Mouse (Mus musculus) cerebellum, postnatal 36 days (tissue): ENCODE results near the gene Gm9844.
"Not testable (repeated sequence)": the region's sequence is repeated elsewhere in the genome, so short reads cannot be mapped to it uniquely, and the experiment has no call there.

Experiments used
- DNase-seq, 2 experiments: peaks; one replicate each; pipeline ENCODE4 v3.0.0; 2021 to 2022; ENCODE audit warnings: mixed read lengths in 2 of 2

The Gm9844 gene

DNA sequence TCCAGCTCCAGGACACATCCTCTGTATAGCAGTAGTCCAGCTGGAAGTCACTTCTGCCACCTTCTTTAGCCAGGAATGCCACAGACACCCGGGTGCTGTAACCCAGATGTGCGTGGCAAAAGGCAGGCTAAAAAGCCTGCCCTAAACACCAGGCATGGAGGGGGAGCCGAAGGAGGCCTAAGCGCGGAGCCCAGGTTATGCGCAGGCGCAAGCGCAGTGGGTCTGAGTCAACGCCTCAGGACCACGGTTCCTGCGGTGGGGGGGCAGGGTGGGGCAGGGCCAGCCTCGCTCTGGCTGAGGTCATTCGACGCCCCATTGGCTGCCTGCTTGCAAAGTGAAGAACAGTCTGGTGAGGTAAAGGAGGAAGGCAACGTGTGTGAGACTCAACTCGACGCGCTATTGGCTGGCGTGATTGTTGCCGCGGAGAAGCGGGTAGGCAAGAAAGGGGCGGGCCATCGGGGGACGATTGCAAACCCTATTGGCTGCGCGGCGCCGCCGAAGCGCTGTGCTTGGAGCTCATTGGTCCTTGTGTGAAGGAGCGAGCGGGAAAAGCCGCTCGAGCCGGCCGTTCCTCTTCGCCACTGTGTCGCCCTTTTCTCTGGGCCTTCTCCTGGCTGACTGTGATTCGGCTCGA, 7.6 kb downstream of the Gm9844 start, which contains the start of the genes Lypd4 and Dmrtc2:
Gene Lypd4, minus strand, starts transcription at position 410 of the 634 bp plus-strand sequence.
Gene Dmrtc2, plus strand, starts transcription at position 526 of the 634 bp plus-strand sequence.
- no peak for DNase-seq

DNA sequence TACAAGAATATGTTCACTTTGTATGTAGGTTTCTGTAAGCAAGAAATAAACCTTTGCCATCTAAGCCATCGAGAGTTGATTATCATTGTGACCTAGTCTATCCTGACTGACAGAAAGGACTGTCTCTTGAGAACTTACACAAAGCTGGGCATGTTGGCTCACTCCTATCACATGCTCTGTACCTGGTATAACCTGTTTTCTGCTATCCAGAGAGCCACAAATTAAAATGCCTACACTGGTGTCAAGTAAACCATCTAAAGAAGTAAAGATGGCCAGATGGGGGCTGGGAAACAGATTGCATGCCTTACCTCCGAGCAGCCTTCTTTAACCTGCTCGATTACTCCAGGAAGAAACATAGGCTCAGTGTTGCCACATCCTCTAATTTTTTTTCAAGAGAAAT, 15.6 kb downstream of the Gm9844 start:
- DNase-seq, result no peak

DNA sequence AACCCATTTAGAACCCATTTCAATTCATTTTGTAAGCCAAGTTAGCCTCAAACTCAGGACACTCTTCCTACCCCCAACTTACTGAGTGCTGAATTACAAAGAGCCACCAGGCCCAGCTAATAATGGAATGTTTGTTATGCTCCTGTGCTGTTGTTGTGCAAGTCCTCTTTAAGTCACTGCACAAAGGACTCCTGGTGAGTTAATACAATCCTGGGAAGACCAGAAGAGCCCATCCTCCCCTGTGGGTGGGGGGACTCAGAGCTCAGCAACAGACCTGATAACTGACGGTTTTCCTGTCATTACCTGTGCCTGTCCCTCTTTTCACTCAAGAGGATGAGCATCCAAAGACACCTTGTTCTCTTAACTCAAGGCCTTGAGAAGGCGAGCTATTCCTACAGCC, 17.6 kb downstream of the Gm9844 start:
- no peak for DNase-seq

DNA sequence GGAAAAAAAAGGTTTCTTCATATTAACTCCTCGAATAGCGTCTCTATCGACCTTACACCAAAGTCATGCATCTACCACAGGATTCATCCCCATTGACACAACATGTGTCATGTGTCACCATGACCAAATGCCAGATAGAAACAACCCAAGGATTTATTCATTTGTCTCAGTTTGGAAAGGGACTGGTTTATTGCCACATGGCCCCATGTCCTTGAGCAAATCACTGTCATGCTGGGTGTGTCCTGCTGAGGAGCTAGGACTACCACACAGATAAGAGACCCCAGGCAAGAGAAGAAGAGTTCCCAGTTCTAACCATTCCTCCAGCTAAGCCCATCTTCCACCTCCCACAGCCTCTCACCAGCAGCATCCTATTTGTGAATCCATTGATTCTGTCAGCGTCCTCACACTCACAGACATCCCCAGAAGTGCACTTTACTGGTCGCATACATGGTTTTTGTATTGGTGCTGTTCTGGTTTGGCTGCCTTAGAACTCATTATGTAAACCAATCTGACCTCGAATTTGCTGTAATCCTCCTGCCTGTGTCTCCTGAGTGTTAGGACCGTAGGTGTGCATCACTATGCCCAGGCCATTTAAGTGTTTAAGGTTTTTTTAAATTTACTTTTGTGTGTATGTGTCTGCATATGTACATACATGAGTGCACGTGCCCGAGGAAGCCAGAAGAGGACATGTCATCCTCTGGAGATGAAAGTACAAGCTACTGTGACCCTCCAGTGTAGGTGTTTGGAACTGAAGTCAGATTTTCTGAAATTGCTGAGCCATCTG, 20.6 kb downstream of the Gm9844 start:
- DNase-seq, result no peak

DNA sequence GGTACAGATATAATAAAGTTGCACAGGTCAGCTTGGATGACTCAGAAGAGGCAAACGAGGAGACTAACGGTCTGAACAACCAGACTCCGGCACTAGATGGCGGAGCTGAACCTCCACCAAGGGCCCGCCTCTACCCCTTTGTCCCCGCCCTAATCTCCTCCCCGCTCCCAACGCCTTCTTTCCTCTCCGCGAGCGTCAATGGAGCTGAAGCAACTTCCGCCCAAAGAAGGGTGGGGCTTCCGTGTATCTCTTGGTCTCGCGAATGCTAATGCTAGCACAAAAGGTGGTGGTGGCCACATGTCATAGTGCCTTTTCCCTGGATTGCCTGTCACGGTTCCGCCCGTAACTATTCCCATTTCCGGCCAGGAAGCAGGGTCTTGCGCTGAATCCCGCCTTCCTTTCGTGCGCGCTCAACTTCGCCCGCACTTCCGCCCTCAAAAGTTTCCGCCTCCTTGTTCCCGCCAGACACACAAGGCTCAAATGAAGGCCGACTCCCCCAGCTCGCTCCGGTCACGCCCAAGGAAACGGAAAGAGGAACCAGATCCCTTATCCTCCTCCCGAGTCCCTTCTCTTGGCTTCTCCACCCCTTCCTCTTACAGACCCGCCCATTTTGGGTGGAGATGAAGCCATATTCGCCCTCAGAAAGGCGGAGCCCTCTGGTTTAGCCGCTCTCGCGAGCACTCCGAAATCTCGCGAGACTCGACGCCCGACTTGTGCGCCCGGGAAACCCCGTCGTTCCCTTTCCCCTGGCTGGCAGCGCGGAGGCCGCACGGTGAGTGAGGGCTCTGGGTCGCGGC, 22.1 kb downstream of the Gm9844 start, which contains the start of gene Rps19:
Gene Rps19, plus strand, starts transcription at position 476 of the 797 bp plus-strand sequence.
- DNase-seq, result peak; percentile 97

DNA sequence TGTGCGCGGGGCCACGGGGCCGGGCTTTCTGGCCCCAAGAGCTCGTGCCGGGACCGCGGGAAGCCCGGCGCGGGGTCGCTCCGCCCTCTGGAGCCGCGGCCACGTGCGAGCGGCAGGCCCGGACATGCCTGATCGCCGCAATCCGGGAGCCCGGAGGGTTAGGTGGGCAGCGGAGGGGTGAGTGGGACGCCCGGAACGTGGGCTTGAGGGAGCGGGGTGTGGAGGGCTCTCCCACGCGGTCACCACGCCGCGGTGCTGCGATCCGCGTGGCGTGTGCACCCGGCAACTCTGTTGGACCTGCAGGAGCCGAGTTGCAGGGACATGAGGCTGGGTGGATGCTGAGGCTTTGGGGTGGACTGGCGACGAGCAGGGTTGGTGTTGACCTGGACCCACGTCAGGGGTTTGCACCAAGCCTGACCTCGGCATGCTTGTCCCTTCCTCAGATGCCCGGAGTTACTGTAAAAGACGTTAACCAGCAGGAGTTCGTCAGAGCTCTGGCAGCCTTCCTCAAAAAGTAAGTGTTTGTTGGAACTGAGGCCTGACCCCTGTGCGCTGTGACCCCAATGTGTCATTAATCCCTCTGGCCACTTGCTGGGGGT, 22.8 kb downstream of the Gm9844 start:
- DNase-seq, result no peak

DNA sequence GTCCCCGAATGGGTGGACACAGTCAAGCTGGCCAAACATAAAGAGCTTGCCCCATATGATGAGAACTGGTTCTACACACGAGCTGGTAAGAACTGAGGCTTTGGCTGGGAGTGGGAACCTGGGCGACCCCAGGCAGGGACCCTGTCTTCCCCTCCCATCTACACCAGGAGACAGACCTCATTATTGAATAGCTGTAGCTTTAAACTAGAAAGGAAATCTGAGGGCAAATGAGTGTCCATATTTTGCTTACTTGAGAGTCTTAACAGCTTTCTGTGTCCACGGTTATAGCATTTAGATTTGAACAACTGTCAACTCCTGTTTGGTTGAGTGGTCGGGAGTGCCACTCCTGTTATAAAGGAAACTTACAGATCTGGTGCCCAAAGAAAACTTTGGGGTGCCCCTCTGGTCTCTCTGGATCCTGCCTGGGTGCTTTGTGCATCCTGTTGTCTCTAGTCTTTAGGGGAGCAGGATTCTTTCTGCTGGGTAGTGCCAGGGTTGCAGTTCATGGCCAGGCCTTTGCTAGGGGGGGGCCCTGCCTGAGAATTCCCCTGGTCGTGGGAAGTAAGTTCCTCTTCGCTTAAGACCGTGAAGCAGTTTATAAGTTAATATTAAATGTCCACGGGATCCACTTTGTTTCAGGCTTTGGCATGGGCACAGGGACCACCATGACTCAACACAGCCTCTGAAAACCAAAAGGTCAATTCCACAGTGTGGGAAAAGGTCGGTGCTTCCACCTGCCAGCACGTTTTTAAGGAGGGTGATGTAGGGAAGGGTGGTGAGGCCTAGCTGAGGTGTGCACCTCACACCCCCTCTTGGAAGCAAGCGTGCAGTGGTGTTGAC, 23.7 kb downstream of the Gm9844 start:
- DNase-seq, result no peak

DNA sequence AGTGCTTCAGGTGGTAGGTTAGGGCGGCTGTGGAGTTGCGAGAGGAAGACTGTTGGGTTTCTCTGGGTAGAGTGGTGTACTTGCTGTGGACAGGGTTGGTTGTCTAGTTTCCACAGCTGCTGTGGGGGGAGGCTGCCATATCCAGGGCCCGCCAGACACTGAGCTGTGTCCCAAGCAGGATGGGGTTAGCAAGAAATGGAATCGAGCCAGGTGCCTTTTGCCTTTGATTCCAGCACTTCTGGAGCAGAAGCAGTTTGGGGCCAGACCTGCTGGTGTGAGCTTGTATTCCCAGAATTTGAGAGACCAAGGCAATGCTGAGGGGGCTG, 24.3 kb downstream of the Gm9844 start:
- no peak for DNase-seq

DNA sequence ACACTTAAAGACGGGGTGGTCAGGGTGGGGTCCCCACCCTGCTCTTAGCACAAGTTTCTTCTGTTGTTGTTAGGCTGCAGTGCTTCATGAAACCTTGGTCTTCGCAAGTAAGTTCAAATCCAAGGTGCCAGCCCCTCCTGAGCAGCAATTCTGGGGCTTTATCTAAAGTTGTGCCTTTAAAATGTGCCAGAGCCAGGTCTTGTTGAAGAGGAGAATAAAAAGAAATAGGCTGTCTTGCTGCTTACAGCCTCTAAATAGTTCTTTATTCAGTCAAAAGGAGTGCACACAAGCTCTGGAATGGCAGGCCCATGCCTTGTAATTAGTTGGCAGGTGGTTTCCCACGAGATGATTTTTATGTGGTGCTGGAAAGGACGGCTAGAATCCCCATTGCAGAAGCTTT, 25.1 kb downstream of the Gm9844 start:
- DNase-seq, result no peak

DNA sequence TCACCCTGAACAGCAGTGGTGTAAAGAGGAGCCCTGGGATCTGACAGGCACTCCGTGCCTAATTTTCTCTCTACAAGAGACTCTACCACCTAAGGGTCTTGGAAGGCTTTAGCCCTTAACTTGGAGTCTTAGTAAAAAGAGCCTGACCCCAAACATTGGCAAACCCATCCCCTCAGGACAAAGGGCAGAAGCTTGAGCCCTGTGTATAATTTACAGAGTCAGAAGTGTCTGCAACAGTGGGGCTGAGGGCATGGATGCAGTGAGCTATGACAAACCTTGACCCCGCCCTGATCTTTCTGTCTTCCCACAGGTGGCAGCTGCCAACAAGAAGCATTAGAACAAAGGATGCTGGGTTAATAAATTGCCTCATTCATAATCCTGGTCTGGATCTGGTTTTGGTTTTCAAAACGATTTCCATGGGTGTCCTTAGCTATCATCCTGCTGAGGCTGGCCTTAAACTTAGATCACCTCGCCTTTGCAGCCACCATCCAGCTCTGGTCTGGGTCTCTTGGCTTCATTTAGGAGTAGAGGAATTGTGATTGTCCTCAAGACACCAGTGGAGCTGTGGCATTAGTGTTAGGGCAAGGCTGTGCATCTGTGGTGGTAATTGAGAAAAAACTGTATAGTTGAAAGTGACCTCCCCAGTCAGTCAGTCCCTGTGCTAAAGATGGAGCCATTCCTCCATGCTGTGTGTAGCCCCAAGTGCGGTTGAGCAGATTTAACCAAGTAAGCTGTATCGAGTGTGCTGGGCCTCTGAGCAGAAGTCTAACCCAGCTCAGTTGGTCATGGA, 27.6 kb downstream of the Gm9844 start:
- DNase-seq, result no peak

DNA sequence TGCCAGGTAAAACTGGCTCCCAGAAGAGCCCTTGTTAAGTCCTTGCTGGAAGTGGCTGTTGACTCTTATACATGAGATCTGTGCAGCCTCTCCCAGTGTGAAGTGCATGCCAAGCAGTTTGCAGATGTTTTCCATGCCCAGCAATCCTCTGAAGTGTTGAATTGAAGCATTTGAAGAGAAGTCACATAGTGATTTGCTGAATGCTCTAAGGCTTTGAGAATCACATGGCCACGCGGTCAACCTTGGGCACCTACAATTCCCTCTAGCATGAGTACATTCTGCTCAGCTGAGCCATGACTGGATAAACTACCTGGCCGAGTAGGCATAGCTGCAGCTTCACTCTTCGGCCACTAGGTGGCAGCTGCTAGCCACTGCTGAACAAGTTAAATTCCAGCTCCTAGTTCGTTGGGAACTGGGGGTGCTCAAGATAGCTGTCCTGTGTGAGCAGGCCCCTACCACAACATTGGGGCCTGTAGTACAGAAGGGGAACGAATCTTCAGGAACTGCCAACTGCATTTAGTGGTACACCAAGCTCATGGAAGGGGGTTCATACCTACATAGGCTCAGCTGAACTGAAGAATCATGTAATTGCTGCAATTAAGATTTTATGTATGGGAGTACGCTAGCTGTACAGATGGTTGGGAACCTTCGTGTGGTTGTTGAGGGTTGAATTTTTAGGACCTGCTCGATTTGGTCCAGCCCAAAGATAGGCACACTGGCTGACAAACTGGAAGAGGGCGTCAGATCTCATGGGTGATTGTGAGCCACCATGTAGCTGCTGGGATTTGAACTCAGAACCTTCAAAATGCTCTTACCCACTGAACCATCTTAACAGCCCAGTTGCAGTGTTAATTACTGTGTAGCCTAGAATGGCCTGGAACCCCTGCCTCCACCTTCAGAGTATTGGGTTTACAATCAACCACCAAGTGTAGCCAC, 28.5 kb downstream of the Gm9844 start:
- DNase-seq, result peak; percentile 69 to 76

DNA sequence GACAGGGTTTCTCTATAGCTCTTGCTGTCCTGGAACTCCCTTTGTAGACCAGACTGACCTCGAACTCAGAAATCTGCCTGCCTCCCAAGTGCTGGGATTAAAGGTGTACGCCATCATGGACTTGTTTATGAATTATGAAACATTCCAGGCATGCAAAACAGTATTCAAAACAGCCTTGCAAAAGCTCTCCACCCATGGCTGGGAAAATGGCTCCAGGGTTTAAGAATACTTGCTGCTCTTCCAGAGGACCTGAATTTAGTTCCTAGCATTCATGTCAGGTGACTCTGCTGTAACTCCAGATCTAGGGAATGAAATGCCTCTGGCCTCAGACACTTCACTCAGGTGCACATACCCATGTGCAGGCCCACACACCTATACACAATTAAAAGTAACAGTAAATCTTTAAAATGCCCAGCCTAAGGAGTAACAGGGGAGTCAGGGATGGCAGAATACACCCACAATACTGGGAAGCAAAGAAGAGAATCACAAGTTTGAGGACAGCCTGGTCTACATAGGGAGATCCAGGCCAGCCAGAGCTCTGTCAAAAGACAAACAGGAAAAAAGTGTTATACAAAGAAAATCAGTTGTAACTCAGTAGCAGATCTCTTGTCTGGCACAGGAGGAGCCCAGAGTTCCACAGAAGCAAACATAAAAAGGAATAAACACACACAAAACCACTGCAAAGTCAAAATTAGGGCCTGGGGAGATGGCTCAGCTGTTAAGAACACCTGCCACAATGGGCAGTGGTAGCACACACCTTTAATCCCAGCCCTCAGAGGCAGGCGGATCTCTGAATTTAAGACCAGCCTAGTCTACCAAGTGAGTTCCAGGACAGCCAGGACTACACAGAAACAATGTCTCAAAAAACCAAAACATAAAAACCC, 29.5 kb downstream of the Gm9844 start:
- DNase-seq, result no peak

DNA sequence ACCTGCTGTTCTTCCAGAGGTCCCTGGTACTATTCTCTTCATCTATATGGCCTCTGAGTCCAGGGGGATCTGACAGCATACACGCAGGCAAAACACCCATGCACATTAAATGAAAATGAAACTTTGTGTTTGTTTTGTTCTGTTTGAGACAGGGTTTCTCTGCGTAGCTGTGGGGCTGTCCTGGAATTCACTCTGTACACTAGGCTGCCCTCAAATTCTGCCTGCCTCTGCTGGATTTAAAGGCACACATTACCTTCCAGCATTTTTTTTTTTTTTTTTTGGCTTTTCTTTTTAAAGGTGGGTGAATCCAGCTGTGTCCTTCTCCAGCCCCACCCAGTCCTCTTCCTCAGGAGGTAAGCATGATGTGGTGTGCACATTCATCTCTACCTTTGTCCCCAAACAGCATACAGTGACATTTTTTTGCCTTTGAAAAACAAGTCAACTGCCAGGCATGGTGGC, 30.1 kb downstream of the Gm9844 start:
- DNase-seq, result no peak

DNA sequence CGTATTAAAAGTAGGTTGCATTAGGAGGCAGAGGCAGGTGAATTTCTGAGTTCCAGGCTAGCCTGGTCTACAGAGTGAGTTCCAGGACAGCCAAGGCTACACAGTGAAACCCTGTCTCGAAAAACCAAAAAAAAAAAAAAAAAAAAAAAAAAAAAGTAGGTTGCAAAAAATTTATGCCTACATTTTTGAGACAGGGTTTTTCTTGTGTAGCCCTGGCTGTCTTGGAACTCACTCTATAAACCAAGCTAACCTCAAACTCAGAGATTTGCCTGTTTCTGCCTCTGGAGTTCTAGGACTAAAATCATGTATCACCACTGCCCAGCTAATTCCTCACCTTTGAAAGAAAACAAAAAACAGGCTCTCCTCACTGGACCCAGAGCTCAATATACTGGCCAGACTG, 33.7 kb downstream of the Gm9844 start:
- DNase-seq, result not testable (repeated sequence)

DNA sequence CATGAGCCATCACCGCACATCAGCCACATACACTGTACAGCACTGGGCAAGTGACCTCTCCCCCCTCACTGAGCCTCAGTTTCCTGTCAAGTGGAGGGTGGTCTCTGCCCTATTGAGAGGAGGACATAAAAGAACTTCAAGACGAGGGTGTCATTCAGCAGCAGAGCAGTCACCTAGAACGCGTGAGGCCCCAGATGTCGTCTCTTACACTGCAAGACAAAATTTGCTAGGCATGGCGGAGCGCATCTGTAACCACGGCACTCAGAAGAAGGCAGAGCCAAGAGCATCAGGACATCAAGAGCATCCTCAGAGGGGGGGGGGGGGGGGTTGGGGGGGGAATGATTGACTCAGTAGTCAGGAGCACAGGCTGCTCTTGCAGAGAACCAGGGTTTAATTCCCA, 34.3 kb downstream of the Gm9844 start:
- no peak for DNase-seq

DNA sequence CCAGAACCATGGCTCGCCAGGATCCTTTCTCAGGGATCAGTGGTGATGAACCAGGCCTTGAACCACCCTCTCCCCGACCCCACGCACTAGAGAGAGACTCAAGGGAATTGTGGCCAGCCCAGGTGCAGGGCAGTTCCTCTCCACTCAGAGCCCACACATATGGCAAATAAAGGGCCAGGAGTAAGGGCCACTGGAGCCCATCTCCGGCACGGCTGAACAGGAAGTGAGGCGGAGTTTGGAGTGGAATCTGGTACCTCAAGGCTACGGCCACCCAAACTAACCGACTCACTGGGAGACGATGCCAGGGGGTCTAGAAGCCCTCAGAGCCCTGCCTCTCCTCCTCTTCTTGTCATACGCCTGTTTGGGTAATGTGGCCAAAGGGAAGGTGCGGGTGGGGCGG, 35.2 kb downstream of the Gm9844 start, which contains the start of gene Cd79a:
Gene Cd79a, plus strand, starts transcription at position 158 of the 400 bp plus-strand sequence.
- no peak for DNase-seq

DNA sequence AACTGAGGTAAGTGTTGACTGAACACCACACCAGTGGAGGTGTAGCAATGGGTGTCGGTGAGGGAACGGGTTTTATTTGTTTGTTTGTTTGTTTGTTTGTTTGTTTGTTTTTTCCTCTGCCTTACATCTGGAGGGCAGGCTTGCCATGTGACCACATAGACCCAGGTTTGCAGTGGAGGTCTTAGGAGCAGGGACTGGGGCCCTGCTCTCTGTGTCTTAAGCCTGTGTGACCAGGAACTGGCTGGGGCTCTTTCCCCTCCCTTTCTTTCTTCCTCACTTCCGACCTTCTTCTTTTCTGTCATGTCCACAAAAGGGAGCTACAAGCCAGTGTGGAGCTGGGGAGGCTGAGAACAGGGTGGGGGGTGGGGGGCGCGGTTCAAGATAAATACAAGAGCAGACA, 35.9 kb downstream of the Gm9844 start:
- DNase-seq, result no peak

DNA sequence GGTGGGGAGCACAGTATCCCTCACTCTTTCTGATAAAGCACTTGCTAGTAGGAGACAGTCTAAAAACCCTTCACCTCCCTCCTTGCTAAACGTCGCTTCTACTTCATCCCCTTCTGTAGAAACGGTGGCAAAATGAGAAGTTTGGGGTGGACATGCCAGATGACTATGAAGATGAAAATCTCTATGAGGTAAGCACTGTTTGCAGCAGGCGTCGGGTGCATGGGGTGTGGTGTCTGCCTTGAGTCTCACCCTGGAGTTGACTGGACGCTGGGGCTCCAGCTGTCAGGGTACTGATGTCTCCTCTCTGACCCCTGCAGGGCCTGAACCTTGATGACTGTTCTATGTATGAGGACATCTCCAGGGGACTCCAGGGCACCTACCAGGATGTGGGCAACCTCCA, 39.1 kb downstream of the Gm9844 start:
- DNase-seq, result no peak

DNA sequence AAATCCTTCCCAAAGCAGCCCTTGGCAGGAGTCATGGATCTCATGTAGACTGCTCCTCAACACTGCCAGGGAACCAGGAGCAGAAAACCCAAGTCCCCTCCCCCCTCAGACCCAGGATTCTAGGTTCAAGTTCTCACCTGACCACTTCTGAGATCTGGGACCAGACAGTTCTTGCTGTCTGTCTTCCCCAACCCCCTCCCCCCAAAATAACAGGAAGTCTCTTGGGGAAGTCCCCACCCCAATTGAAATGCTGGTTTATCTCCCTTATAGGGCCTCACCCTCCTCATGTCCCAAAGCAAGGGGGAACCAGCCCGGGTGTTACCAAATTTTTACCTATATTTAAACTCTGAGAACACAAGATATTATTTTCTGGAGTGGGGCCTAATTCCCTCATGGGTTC, 39.8 kb downstream of the Gm9844 start:
- DNase-seq, result no peak
